Mouse (Mus musculus) liver, embryonic 15.5 days (tissue): ENCODE results near the gene Noc2l. TPM values are rescaled to one million over a fixed set of nuclear protein-coding genes. Genes with fewer than 3 reads are reported as not detected.

Experiments used
- ATAC-seq: fragments of 200-750 bp; cut with Nextera tagmentation; 2 replicates; pipeline ENCODE4 v1.8.0; 2017; ENCODE audit warnings: moderate number of reproducible peaks, mild to moderate bottlenecking, moderate library complexity; ENCODE audit not compliant: insufficient read depth
- H3K27ac ChIP-seq: fragments of 300-500 bp; sonication (generic); replicated peaks from 2 replicates; pipeline ENCODE4 v1.5.1; 2015; ENCODE audit warnings: mild to moderate bottlenecking, inconsistent platforms
- H3K27me3 ChIP-seq: fragments of 300-500 bp; sonication (generic); 2 replicates; pipeline ENCODE4 v1.6.1; 2015; ENCODE audit warnings: mild to moderate bottlenecking, inconsistent platforms
- H3K36me3 ChIP-seq: fragments of 300-500 bp; sonication (generic); replicated peaks from 2 replicates; pipeline ENCODE4 v1.6.1; 2015; ENCODE audit warnings: moderate library complexity, mild to moderate bottlenecking, inconsistent platforms
- H3K4me1 ChIP-seq: fragments of 300-500 bp; sonication (generic); replicated peaks from 2 replicates; pipeline ENCODE4 v1.6.1; 2015; ENCODE audit warnings: inconsistent platforms
- H3K4me2 ChIP-seq: fragments of 300-500 bp; sonication (generic); 2 replicates; pipeline ENCODE4 v1.6.1; 2015; ENCODE audit warnings: moderate library complexity, mild to moderate bottlenecking, inconsistent platforms
- H3K4me3 ChIP-seq: fragments of 300-500 bp; sonication (generic); replicated peaks from 2 replicates; pipeline ENCODE4 v1.5.1; 2015; ENCODE audit warnings: mild to moderate bottlenecking, inconsistent platforms
- H3K9ac ChIP-seq: fragments of 300-500 bp; sonication (generic); 2 replicates; pipeline ENCODE4 v1.6.1; 2015; ENCODE audit warnings: moderate library complexity, mild to moderate bottlenecking, inconsistent platforms
- H3K9me3 ChIP-seq: fragments of 300-500 bp; sonication (generic); replicated peaks from 2 replicates; pipeline ENCODE4 v1.6.1; 2016; ENCODE audit warnings: inconsistent platforms
- WGBS: fragments of 180-500 bp; shearing (Covaris S2); methylation state at CpG from one replicate; pipeline ENCODE4 v1.1.7; 2015; ENCODE audit warnings: mixed read lengths; ENCODE audit not compliant: insufficient replicate concordance; 5-methylcytosine and 5-hydroxymethylcytosine counted together
- polyA plus RNA-seq: library from polyadenylated mRNA; unstranded; fragments of >200 nt; fragmentation: Nextera tagmentation; extraction: Ambion mirVana; gene quantifications from 2 replicates; pipeline ENCODE4 v1.2.1, GENCODE M21; 2015

Noc2l gene
- polyA plus RNA-seq = 44.5 and 47.2 TPM in 2 replicates

DNA sequence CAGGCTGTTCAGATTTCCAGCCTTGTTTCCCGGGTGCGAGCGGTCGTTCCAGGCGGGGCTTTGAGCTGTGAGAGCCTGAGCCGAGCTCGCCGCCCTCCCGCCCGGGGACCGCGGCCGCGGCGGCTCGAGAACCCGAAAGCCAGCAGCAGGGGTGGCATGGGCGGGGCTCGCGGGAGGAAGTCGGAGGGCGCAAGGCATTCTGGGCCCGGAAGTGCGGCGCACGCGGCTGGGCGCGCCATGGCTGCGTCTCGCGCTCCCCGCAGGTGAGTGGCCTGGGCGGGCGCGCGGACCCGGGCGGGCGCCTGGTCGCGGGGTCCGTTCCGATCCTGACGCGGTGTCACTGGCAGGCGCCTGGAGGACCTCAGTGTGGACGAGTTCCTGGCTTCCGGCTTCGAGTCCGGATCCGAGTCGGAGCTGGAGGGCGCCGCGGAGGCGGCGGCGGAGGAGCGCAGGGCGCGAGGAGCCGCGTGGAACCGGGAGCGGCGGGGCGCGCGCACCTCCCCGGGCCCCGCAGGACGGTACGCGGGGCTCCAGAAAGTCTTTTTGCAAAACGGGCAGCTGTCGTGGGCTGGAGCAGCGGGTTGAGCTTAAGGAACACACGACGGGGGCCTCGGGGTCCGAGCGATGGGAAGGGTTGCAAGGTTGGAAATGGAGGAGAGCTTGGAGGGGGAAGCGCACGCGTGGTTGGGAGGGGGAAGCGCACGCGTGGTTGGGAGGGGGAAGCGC is at the start of gene Noc2l:
Gene Noc2l (plus strand): TSS at position 203 of the 726 bp plus-strand sequence.
- Histone ChIP-seq H3K9ac (peak within 1 kb of the TSS; percentile 85), H3K9me3 (no peaks in the 10 kb centered on the region), H3K36me3 (peaks cover 57% of the 10 kb centered on the region), H3K4me2 (peak within 1 kb of the TSS; percentile 99), H3K27ac (peak within 1 kb of the TSS; percentile 96), H3K27me3 (no peaks in the 10 kb centered on the region), H3K4me1 (peaks cover 41% of the 10 kb centered on the region), H3K4me3 (peak within 1 kb of the TSS; percentile 97)
- WGBS = under 1% methylated on average over 90 of the region's 90 CpGs
- peak; percentile 85 for ATAC-seq

DNA sequence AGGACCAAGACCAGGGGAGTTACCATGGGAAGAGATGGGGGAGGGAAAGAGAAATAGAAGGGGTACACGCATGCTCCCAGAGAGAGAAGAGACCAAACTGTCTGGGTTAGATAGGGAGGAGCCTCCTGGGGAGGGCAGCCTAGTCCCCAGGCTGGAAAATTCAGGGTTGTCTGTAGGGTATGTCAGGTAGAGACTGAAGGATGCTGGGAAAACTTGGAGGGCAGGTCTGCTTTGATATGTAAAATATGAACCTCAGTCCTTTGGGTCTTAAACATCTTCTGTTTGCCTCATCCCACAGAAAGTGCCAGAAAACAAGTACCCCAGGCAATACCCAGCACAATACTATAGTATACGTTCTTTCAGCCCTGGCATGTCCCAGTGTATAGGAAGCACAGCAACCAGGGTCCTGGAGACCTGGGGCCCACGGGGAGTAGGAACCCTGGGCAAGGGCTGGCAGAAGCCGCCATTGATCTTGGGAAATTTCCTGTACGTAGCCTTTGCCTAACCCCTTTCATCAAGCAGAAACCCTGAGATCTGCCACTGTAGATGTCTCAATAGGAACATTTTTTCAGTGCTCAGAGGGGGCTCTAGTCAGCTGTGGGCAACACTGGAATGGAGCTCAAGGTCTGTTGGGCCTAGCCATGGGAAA is 47.5 kb upstream of the Noc2l start:
- H3K4me3 ChIP-seq = no peak overlapping the region
- no peaks in the 10 kb centered on the region; the same call in 1 of the 2 replicates for H3K36me3 ChIP-seq
- H3K4me1 ChIP-seq = peaks cover 77% of the 10 kb centered on the region
- H3K27me3 ChIP-seq = peaks cover 16% of the 10 kb centered on the region
- no peaks in the 10 kb centered on the region for H3K9me3 ChIP-seq
- no peak overlapping the region; the same call in 1 of the 2 replicates for H3K27ac ChIP-seq
- H3K4me2 ChIP-seq = no peak overlapping the region
- H3K9ac ChIP-seq = no peak overlapping the region
- WGBS = 58% methylated on average over 5 of the region's 5 CpGs
- no peak for ATAC-seq

DNA sequence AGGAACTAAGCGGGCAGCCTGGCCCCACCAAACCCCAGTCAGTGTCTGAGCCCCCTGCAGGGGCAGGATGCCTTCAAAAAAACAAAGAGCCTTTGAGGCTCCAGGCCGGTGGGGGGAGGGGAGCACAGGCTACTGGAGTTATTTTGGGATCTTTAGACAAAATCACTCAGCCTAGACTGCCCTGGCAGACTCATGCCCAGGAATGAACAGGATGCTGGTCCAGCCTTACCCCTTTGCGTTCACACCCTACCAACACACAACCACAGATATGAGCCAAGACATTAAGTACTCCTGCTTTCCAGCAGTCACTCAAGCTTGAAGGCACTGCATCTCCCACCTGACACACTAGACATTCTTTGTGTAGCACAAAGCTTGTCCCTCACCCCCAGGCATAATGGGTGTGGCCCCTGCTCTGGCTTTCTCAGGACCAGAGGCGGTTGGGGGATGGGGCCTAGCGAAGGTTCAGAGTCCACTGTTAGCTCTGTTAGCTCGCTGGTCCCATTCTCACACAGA is 46.9 kb upstream of the Noc2l start:
- no peak overlapping the region for H3K4me3 ChIP-seq
- H3K9me3 ChIP-seq = no peaks in the 10 kb centered on the region
- no peak overlapping the region for H3K9ac ChIP-seq
- H3K27me3 ChIP-seq = peaks cover 21% of the 10 kb centered on the region
- WGBS = 43% methylated on average over 6 of the region's 6 CpGs
- no peaks in the 10 kb centered on the region; the same call in 1 of the 2 replicates for H3K36me3 ChIP-seq
- H3K4me2 ChIP-seq = no peak overlapping the region
- ATAC-seq = no peak
- H3K4me1 ChIP-seq = peaks cover 77% of the 10 kb centered on the region
- no peak overlapping the region; the same call in 1 of the 2 replicates for H3K27ac ChIP-seq

DNA sequence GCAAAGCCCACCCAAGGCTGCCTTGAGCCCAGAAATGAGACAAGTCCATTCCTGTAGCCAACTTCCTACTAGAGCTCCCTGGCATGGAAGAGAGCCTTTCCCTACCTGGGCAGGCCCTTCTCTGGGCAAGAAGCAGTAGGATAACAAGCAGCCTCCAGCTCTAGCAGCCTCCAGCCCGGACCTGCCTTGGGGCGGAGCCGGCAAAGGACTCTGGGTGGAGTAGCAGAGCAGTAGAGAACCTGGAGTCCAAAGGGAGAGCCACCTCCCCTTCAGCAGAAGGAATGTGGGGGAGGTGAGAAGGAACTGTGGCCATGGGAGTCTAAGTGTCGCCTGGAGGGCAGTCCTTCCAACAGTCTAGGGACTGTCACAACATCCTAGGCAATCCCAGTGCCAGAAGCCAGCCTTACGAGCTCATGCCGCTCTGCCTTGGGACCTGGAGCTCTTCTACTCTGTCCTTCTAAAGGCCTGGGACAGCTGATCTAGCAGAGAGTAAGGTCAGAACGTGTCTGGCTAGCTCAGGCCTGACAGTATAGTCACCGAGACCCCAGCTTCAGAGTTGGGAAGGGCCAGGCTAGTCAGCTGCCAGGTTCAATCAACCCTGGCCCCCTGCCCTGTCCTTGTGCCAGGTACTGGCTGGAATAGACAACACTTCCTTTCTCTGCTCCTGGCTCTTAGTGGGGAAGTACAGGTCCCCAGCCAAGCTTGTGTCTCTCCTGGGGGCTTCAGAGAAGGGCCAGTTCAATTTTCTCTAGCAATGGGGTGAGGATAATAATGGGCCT is 43.2 kb upstream of the Noc2l start:
- no peak for ATAC-seq
- Histone ChIP-seq H3K36me3 (no peaks in the 10 kb centered on the region; the same call in 1 of the 2 replicates), H3K4me1 (peaks cover 79% of the 10 kb centered on the region), H3K4me2 (no peak overlapping the region), H3K4me3 (no peak overlapping the region), H3K9me3 (no peaks in the 10 kb centered on the region), H3K27ac (no peak overlapping the region), H3K9ac (peak overlapping the region; percentile 15; the same call in 1 of the 2 replicates), H3K27me3 (peaks cover 44% of the 10 kb centered on the region)
- 48% methylated on average over 8 of the region's 8 CpGs for WGBS

DNA sequence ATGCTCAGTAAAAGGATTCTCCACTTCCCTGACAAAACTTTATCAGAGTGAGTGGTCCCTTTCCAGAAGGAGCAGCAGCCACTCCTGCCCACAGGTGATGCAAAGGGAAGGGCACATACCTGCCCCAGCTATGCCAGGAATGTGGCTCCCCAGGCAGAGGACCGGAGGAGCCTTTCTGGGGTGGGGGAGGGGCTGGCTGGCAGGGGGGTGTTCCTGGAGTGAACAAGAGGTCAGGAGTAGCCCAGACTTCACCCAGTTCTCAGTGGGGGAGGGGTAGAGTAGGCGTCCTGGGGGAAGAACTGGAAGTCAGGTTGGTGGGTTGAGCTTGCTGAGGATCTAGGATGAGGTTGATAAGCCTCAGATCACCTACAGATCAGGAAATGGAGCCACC is 42.6 kb upstream of the Noc2l start:
- Histone ChIP-seq H3K4me1 (peaks cover 80% of the 10 kb centered on the region), H3K27ac (no peak overlapping the region), H3K9ac (no peak overlapping the region), H3K4me3 (no peak overlapping the region), H3K4me2 (no peak overlapping the region), H3K36me3 (no peaks in the 10 kb centered on the region; the same call in 1 of the 2 replicates), H3K27me3 (peaks cover 44% of the 10 kb centered on the region), H3K9me3 (no peaks in the 10 kb centered on the region)
- WGBS = 56% methylated on average over 2 of the region's 2 CpGs
- ATAC-seq = no peak

DNA sequence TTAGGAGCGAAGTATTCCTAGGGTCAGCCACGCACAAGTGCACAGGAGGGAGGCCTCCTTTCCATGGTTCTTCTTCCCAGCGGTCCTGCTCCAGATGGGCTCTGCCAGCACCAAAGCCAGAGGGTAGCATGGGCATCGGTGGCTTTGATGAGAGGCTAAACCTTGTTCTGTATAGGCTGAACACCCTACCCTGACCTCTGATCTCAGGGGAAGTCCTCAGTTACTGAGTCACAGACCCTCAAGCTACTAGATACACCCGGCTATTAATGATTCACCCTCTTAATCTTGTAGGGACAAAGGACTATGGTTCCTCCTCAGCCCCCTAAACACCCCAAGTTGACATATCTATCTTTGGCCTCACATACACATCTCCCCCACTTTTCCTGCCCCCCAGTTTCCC is 41.9 kb upstream of the Noc2l start:
- WGBS = 64% methylated on average over 5 of the region's 5 CpGs
- no peak overlapping the region for H3K9ac ChIP-seq
- no peak overlapping the region for H3K4me2 ChIP-seq
- H3K9me3 ChIP-seq = no peaks in the 10 kb centered on the region
- no peaks in the 10 kb centered on the region; the same call in 1 of the 2 replicates for H3K36me3 ChIP-seq
- no peak overlapping the region for H3K27ac ChIP-seq
- H3K27me3 ChIP-seq = peaks cover 49% of the 10 kb centered on the region
- ATAC-seq = no peak
- H3K4me3 ChIP-seq = no peak overlapping the region
- peaks cover 79% of the 10 kb centered on the region for H3K4me1 ChIP-seq

DNA sequence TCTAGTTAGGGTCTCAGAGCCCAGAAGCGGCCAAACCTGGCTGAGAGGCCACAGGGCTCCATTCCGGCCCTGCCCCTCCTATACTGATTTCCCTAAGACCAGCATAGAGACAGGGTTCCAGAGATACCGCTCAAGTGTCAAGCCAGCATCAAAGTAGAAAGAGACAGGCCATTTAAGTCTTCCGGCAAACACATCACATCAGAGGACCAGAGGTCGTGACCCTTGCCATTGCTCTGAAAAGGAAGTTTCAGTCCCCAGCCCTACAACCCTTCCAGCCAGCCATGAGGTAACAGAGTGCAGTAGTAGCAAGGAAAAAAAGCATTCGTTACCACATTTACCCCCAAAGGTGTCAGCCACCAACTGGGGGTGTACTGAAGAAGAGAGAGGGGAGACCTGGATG is 41.5 kb upstream of the Noc2l start:
- no peak for ATAC-seq
- no peaks in the 10 kb centered on the region for H3K9me3 ChIP-seq
- no peak overlapping the region for H3K4me2 ChIP-seq
- H3K27me3 ChIP-seq = peaks cover 51% of the 10 kb centered on the region
- H3K9ac ChIP-seq = no peak overlapping the region
- H3K4me3 ChIP-seq = no peak overlapping the region
- H3K27ac ChIP-seq = no peak overlapping the region
- no peaks in the 10 kb centered on the region; the same call in 1 of the 2 replicates for H3K36me3 ChIP-seq
- 53% methylated on average over 6 of the region's 6 CpGs for WGBS
- H3K4me1 ChIP-seq = peaks cover 77% of the 10 kb centered on the region

DNA sequence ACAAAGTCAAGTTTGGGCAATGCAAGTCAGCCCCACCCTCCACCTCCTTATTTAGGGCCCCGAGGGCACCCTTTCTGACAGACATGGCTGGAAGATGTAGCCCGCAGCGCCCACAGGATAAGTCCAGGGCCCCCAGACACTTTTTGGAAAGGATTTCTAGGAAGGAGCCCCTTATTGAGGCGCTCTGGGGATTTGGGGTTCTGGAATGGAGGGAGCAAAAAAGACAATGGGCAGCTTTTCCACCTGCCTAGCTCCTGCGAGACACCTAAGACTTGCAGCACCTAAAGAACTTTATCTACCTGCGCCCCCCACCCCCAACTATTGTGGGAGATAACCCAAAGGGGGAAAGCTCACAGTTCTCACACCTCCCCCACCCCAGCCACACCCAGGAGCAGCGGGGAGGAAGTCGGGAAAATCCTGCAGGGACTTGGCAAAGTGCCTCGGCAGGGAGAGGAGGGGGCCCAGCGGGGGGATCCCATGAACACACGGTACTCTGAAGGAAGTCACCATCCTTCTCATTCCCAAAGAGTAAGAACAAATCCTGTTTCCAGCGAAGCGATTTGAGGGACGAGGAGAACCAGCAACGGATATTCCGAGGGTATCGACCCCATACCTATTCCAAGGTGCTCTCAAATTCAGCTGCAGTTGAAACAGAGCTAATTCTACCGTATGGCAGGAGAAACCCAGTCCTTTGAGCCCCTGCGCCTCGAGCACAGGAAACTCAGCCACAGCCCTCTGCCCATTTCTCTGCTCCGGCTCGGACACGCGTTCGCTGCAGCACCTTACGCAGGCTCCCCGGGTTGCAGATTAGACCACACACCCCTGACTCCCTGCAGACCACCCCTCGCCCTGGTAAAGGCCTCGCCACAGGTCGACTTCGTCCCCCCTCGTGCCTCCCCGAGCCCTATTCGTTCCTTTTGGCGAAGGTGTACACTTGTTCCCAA is 39.6 kb upstream of the Noc2l start:
- Histone ChIP-seq H3K9ac (peak overlapping the region; percentile 85), H3K27me3 (peaks cover 58% of the 10 kb centered on the region), H3K4me2 (peak overlapping the region; percentile 99), H3K9me3 (no peaks in the 10 kb centered on the region), H3K4me1 (peaks cover 88% of the 10 kb centered on the region), H3K36me3 (no peaks in the 10 kb centered on the region), H3K4me3 (peak overlapping the region; percentile 88), H3K27ac (no peak overlapping the region)
- ATAC-seq = no peak
- WGBS = 6% methylated on average over 35 of the region's 35 CpGs

DNA sequence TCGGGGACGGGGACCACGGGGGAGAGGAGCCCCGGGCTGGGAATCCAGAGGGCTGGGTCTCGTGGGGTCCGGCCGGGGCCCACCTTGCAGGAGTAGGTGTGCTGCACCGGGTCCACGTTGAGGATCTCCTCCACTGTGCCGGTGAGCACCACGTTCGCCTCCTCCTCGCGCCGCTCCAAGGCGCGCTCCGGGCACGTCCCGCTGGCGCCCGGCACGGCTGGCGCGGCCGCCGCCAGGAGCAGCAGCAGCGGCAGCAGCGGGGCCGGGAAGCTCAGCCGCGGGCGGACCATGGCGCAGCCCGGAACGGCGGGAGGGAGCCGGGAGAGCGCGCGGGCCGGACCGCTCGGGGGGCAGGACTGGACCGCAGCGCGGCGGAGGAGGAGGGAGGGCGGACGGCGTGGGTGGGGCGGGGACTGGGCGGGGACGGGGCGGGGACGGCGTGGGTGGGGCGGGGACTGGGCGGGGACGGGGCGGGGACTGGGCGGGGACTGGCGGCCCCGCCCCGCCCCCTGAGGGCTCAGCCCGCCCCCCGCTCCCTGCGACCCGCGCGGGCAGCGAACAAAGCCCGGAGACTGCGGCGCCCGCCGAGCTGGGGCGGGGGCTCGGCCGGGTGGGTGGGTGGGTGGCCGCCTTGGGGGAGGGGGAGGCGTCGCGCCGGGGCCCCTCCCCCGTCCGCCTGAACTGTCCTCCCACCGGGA is 38.5 kb upstream of the Noc2l start, which contains the start of gene Agrn:
Gene Agrn (minus strand): TSS at position 358 of the 698 bp plus-strand sequence.
- peak within 1 kb of the TSS; percentile 88 for H3K4me3 ChIP-seq
- peak within 1 kb of the TSS; percentile 85 for H3K9ac ChIP-seq
- H3K9me3 ChIP-seq = no peaks in the 10 kb centered on the region
- peak within 1 kb of the TSS; percentile 95 for H3K27ac ChIP-seq
- H3K27me3 ChIP-seq = peaks cover 60% of the 10 kb centered on the region
- H3K36me3 ChIP-seq = no peaks in the 10 kb centered on the region
- H3K4me1 ChIP-seq = peaks cover 90% of the 10 kb centered on the region
- H3K4me2 ChIP-seq = peak within 1 kb of the TSS; percentile 99
- under 1% methylated on average over 56 of the region's 88 CpGs for WGBS
- peak; percentile 84 for ATAC-seq
